Mouse (Mus musculus) erythroblast, embryonic 14.5 days (primary cell): ENCODE data around the gene Atg16l1.
A peak's percentile ranks its signal among the peaks of the same experiment; 100 is the strongest.

Experiments
- GATA1 ChIP-seq: IDR thresholded peaks from 2 replicates; pipeline ENCODE4 v1.6.1; 2012; ENCODE audit warnings: low read length, inconsistent platforms, mixed read lengths
- TAL1 ChIP-seq: IDR thresholded peaks from 3 replicates; pipeline ENCODE4 v1.6.1; 2012; ENCODE audit warnings: low read length, inconsistent platforms, mixed read lengths

GRCm38 (mm10) chr1:87711938-87712613 is 43.6 kb upstream of the Atg16l1 start:
- TF ChIP-seq GATA1 = peak; percentile 90
- TF ChIP-seq TAL1 = peak; percentile 95
